Mouse (Mus musculus): ENCODE results near the gene Cfap36. TPM values are rescaled to one million over a fixed set of nuclear protein-coding genes. Genes with fewer than 3 reads are reported as not detected.

Cfap36 gene
- total and polyA plus RNA-seq, 2 experiments from 2014 or later: 28.0 to 154 TPM

- H3K4me3 ChIP-seq (ENCODE audit: low read length): no peak overlapping the region
- peak; percentile 33 for DNase-seq (ENCODE audit: low spot score)
- ATAC-seq: no peak
These were observed 43.6 kb downstream of the Cfap36 start for GRCm38 (mm10) chr11:29203653-29204052.

GRCm38 (mm10) chr11:29188981-29189380, 58.2 kb downstream of the Cfap36 start:
- no peak for ATAC-seq
- H3K4me3 ChIP-seq (ENCODE audit: low read length): no peak overlapping the region
- H3K36me3 ChIP-seq (ENCODE audit: insufficient read depth, low read length): peaks cover 15% of the 10 kb centered on the region; the same call in 1 of the 2 replicates

More at GRCm38 (mm10) chr11:29203653-29204052, 43.6 kb downstream of the Cfap36 start:
- Histone ChIP-seq H3K4me2 (ENCODE audit: low read depth, low read length) (no peak overlapping the region), H3K9me3 (ENCODE audit: low read length) (no peaks in the 10 kb centered on the region), H3K27me3 (ENCODE audit: insufficient read depth, low read length) (no peaks in the 10 kb centered on the region), H3K27ac (no peak overlapping the region), H3K36me3 (ENCODE audit: insufficient read depth, low read length) (peaks cover 16% of the 10 kb centered on the region), H3K4me1 (ENCODE audit: insufficient read depth, low read length) (no peaks in the 10 kb centered on the region), H3K9ac (replicated peaks; ENCODE audit: low read length) (no peak overlapping the region)
- peak; percentile 36 for TF ChIP-seq CTCF (IDR thresholded peaks at IDR 0.05; ENCODE audit: low read depth)
- 79% methylated on average over 5 of the region's 5 CpGs for WGBS

GRCm38 (mm10) chr11:29181751-29182150, 65.5 kb downstream of the Cfap36 start:
- no peak overlapping the region for H3K4me2 ChIP-seq (ENCODE audit: low read depth, low read length)
- H3K4me3 ChIP-seq (ENCODE audit: low read length): no peak overlapping the region
- no peaks in the 10 kb centered on the region for H3K27me3 ChIP-seq (ENCODE audit: insufficient read depth, low read length)
- no peak for TF ChIP-seq CTCF (IDR thresholded peaks at IDR 0.05; ENCODE audit: low read depth)
- no peak overlapping the region for H3K9ac ChIP-seq (replicated peaks; ENCODE audit: low read length)
- no peaks in the 10 kb centered on the region for H3K9me3 ChIP-seq (ENCODE audit: low read length)
- DNase-seq (ENCODE audit: low spot score) (no peak), ATAC-seq (no peak)
- H3K27ac ChIP-seq: no peak overlapping the region
- H3K36me3 ChIP-seq (ENCODE audit: insufficient read depth, low read length): peaks cover 20% of the 10 kb centered on the region; the same call in 1 of the 2 replicates
- WGBS: 90% methylated on average over 5 of the region's 5 CpGs
- H3K4me1 ChIP-seq (ENCODE audit: insufficient read depth, low read length): no peaks in the 10 kb centered on the region

More at GRCm38 (mm10) chr11:29188981-29189380, 58.2 kb downstream of the Cfap36 start:
- Histone ChIP-seq H3K9ac (replicated peaks; ENCODE audit: low read length) (no peak overlapping the region), H3K27me3 (ENCODE audit: insufficient read depth, low read length) (no peaks in the 10 kb centered on the region), H3K27ac (no peak overlapping the region), H3K4me1 (ENCODE audit: insufficient read depth, low read length) (no peaks in the 10 kb centered on the region), H3K9me3 (ENCODE audit: low read length) (no peaks in the 10 kb centered on the region), H3K4me2 (ENCODE audit: low read depth, low read length) (no peak overlapping the region)
- WGBS: 85% methylated on average over 2 of the region's 2 CpGs
- no peak for DNase-seq (ENCODE audit: low spot score)
- no peak for TF ChIP-seq CTCF (IDR thresholded peaks at IDR 0.05; ENCODE audit: low read depth)

- ATAC-seq (peak; percentile 27; the same call in 1 of the 2 replicates), DNase-seq (ENCODE audit: low spot score) (peak; percentile 77)
- no peaks in the 10 kb centered on the region for H3K9me3 ChIP-seq (ENCODE audit: low read length)
- H3K27ac ChIP-seq: no peak overlapping the region
- H3K4me2 ChIP-seq (ENCODE audit: low read depth, low read length): no peak overlapping the region
- WGBS: 40% methylated on average over 3 of the region's 3 CpGs
- peaks cover 10% of the 10 kb centered on the region; the same call in 1 of the 2 replicates for H3K36me3 ChIP-seq (ENCODE audit: insufficient read depth, low read length)
- no peak overlapping the region for H3K4me3 ChIP-seq (ENCODE audit: low read length)
- no peak for TF ChIP-seq CTCF (IDR thresholded peaks at IDR 0.05; ENCODE audit: low read depth)
- H3K27me3 ChIP-seq (ENCODE audit: insufficient read depth, low read length): no peaks in the 10 kb centered on the region
- no peaks in the 10 kb centered on the region for H3K4me1 ChIP-seq (ENCODE audit: insufficient read depth, low read length)
- no peak overlapping the region for H3K9ac ChIP-seq (replicated peaks; ENCODE audit: low read length)
These were observed 66.6 kb downstream of the Cfap36 start for GRCm38 (mm10) chr11:29180657-29181056.

- H3K4me2 ChIP-seq (ENCODE audit: low read depth, low read length): no peak overlapping the region
- 91% methylated on average over 1 of the region's 1 CpGs for WGBS
- no peak overlapping the region for H3K27ac ChIP-seq
- no peak overlapping the region for H3K4me3 ChIP-seq (ENCODE audit: low read length)
- no peak for DNase-seq (ENCODE audit: low spot score)
- no peak for TF ChIP-seq CTCF (IDR thresholded peaks at IDR 0.05; ENCODE audit: low read depth)
- H3K36me3 ChIP-seq (ENCODE audit: insufficient read depth, low read length): peaks cover 5% of the 10 kb centered on the region; the same call in 1 of the 2 replicates
- H3K4me1 ChIP-seq (ENCODE audit: insufficient read depth, low read length): no peaks in the 10 kb centered on the region
- no peak overlapping the region for H3K9ac ChIP-seq (replicated peaks; ENCODE audit: low read length)
- H3K9me3 ChIP-seq (ENCODE audit: low read length): no peaks in the 10 kb centered on the region
- ATAC-seq: no peak
- no peaks in the 10 kb centered on the region for H3K27me3 ChIP-seq (ENCODE audit: insufficient read depth, low read length)
These were observed 67.9 kb downstream of the Cfap36 start for GRCm38 (mm10) chr11:29179319-29179718.

- WGBS: 3% methylated on average over 13 of the region's 13 CpGs
- no peak for TF ChIP-seq CTCF (IDR thresholded peaks at IDR 0.05; ENCODE audit: low read depth)
- no peak for ATAC-seq
These were observed 73.3 kb downstream of the Cfap36 start for GRCm38 (mm10) chr11:29173706-29174436.

GRCm38 (mm10) chr11:29173125-29173631, 74.0 kb downstream of the Cfap36 start:
- Histone ChIP-seq H3K9ac (replicated peaks; ENCODE audit: low read length) (peak overlapping the region; percentile 99), H3K4me3 (ENCODE audit: low read length) (peak overlapping the region; percentile 100), H3K27me3 (ENCODE audit: insufficient read depth, low read length) (no peaks in the 10 kb centered on the region), H3K4me1 (ENCODE audit: insufficient read depth, low read length) (no peaks in the 10 kb centered on the region), H3K36me3 (ENCODE audit: insufficient read depth, low read length) (no peaks in the 10 kb centered on the region), H3K4me2 (ENCODE audit: low read depth, low read length) (peak overlapping the region; percentile 82), H3K27ac (peak overlapping the region; percentile 99), H3K9me3 (ENCODE audit: low read length) (no peaks in the 10 kb centered on the region)
- WGBS: under 1% methylated on average over 38 of the region's 38 CpGs
- ATAC-seq: peak; percentile 76
- DNase-seq (ENCODE audit: low spot score): peak; percentile 83
- TF ChIP-seq CTCF (IDR thresholded peaks at IDR 0.05; ENCODE audit: low read depth): peak; percentile 76

More at GRCm38 (mm10) chr11:29173706-29174436, 73.3 kb downstream of the Cfap36 start:
- Histone ChIP-seq H3K4me3 (ENCODE audit: low read length) (peak overlapping the region; percentile 100), H3K4me2 (ENCODE audit: low read depth, low read length) (peak overlapping the region; percentile 82), H3K27ac (peak overlapping the region; percentile 99), H3K9ac (replicated peaks; ENCODE audit: low read length) (peak overlapping the region; percentile 99), H3K9me3 (ENCODE audit: low read length) (no peaks in the 10 kb centered on the region), H3K4me1 (ENCODE audit: insufficient read depth, low read length) (no peaks in the 10 kb centered on the region), H3K27me3 (ENCODE audit: insufficient read depth, low read length) (no peaks in the 10 kb centered on the region), H3K36me3 (ENCODE audit: insufficient read depth, low read length) (no peaks in the 10 kb centered on the region)
- peak; percentile 2 for DNase-seq (ENCODE audit: low spot score)
